Mouse (Mus musculus): ENCODE measurements around the gene Pam. TPM values are rescaled to one million over a fixed set of nuclear protein-coding genes. Genes with fewer than 3 reads are reported as not detected.

Pam gene
- total and polyA plus RNA-seq, 3 experiments: not detected

DNA sequence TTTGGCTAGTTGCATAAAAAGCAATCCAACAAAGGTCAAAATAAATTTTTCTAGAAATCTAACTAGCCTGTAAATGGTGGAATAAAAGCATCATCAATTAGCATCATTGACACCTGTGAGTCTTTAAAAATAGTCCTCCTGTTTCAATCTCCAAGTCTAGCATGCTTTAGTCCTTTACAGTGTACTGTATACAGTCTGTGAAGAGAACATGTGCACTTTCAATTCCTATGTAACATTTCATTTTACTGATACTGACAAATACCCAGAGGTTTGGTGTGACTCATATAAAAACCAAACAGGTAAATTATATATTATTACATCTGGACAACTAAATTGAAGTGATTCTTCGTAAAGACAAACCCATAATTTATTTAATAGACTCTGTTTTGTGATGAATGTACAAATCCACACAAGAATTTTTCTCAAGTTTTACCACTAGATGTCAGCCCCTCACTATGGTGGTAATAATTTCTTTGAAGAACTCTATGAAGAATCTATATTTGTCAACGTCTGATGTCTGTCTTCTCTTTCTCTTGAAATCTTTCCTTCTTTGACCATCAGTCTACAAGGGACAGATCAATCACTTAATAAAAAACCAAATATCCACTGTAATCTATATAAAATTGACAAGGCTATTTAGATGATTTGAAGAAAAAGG is 286.1 kb downstream of the Pam start:
- H3K79me2 ChIP-seq (ENCODE audit: control insufficient read depth, insufficient read depth, low read length, poor library complexity): no peaks in the 10 kb centered on the region
- H3K36me3 ChIP-seq (ENCODE audit: control insufficient read depth in 1 of 2, insufficient read depth in 2 of 2, low read length in 2 of 2): no peaks in the 10 kb centered on the region
- H3K9me3 ChIP-seq (replicated peaks; ENCODE audit: insufficient read depth, low read length): no peaks in the 10 kb centered on the region
- peak; percentile 68 for DNase-seq (ENCODE audit: low read depth, low spot score)
- TF ChIP-seq EP300 (IDR thresholded peaks at IDR 0.05; ENCODE audit: low read depth in 1 of 2, low read length in 2 of 2) (no peak), MXI1 (IDR thresholded peaks at IDR 0.05; ENCODE audit: low read depth, low read length) (no peak), CTCF (IDR thresholded peaks at IDR 0.05 in 2 of 3, conservative IDR thresholded peaks at IDR 0.05 in 1 of 3; ENCODE audit: control insufficient read depth in 1 of 3, insufficient read depth in 1 of 3, low read depth in 2 of 3, low read length in 3 of 3, poor library complexity in 1 of 3, severe bottlenecking in 1 of 3) (peak; percentile 23 to 79 (median 35); a peak in 4 of 6 replicates), USF1 (IDR thresholded peaks at IDR 0.05; ENCODE audit: low read depth, low read length) (no peak), MAX (IDR thresholded peaks at IDR 0.05; ENCODE audit: low read length) (no peak), KAT2A (conservative IDR thresholded peaks at IDR 0.05; ENCODE audit: low read depth, low read length) (no peak), NELFE (IDR thresholded peaks at IDR 0.05; ENCODE audit: low read depth, low read length) (no peak), SMC3 (IDR thresholded peaks at IDR 0.05; ENCODE audit: low read depth, low read length) (peak; percentile 87), RCOR1 (IDR thresholded peaks at IDR 0.05; ENCODE audit: low read depth, low read length) (no peak), POLR2A (IDR thresholded peaks at IDR 0.05; ENCODE audit: control insufficient read depth in 1 of 2, insufficient read depth in 1 of 2, low read depth in 1 of 2, low read length in 2 of 2, poor library complexity in 1 of 2) (no peak), JUND (IDR thresholded peaks at IDR 0.05; ENCODE audit: low read depth, low read length) (no peak), USF2 (IDR thresholded peaks at IDR 0.05; ENCODE audit: borderline replicate concordance in 1 of 2, insufficient read depth in 1 of 2, low read depth in 1 of 2, low read length in 2 of 2) (no peak), MYB (IDR thresholded peaks at IDR 0.05; ENCODE audit: low read depth, low read length) (no peak), SIN3A (IDR thresholded peaks at IDR 0.05; ENCODE audit: low read length) (no peak), TCF12 (IDR thresholded peaks at IDR 0.05; ENCODE audit: low read depth, low read length) (no peak), HCFC1 (IDR thresholded peaks at IDR 0.05; ENCODE audit: low read depth, low read length) (no peak), RAD21 (IDR thresholded peaks at IDR 0.05; ENCODE audit: low read depth, low read length) (peak; percentile 98), ZC3H11A (IDR thresholded peaks at IDR 0.05; ENCODE audit: low read depth, low read length) (peak; percentile 94), MAZ (IDR thresholded peaks at IDR 0.05; ENCODE audit: low read depth, low read length) (no peak), ELF1 (IDR thresholded peaks at IDR 0.05; ENCODE audit: low read depth, low read length) (no peak)
- H3K4me3 ChIP-seq (ENCODE audit: control insufficient read depth in 1 of 2, insufficient read depth in 1 of 2, low read depth in 2 of 2, low read length in 2 of 2): no peak overlapping the region
- H3K27me3 ChIP-seq (ENCODE audit: control insufficient read depth in 1 of 2, insufficient read depth in 2 of 2, low read length in 2 of 2): no peaks in the 10 kb centered on the region
- no peak overlapping the region for H3K9ac ChIP-seq (ENCODE audit: control insufficient read depth, low read depth, low read length, poor library complexity, severe bottlenecking)
- no peak overlapping the region for H3K27ac ChIP-seq (ENCODE audit: control insufficient read depth, low read depth, low read length)
- H3K4me1 ChIP-seq (ENCODE audit: control insufficient read depth in 1 of 2, insufficient read depth in 2 of 2, low read length in 2 of 2): no peaks in the 10 kb centered on the region

DNA sequence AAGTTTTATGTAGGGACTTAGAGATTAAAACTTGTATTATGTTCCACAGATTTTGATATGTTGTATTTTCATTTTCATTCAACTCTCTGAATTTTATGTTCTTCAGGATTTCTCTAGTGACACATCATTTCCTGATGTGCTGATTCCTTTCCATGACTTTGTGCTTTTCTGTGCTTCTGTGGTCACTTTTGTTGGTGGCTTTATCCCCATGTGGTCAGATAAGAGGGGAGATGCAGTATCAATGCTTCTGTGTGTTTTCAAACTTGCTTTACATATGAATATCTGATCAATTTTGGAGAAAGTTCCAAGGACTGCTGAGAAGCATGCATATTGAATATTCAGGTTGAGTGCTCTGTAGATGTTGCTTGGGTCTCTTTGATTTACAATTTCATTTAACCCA is 290.9 kb downstream of the Pam start:
- Histone ChIP-seq H3K27me3 (ENCODE audit: control insufficient read depth in 1 of 2, insufficient read depth in 2 of 2, low read length in 2 of 2) (no peaks in the 10 kb centered on the region), H3K4me3 (ENCODE audit: control insufficient read depth in 1 of 2, insufficient read depth in 1 of 2, low read depth in 2 of 2, low read length in 2 of 2) (no peak overlapping the region), H3K9ac (ENCODE audit: control insufficient read depth, low read depth, low read length, poor library complexity, severe bottlenecking) (no peak overlapping the region), H3K36me3 (ENCODE audit: control insufficient read depth in 1 of 2, insufficient read depth in 2 of 2, low read length in 2 of 2) (peaks cover 0 to 3% of the 10 kb centered on the region in 2 experiments; a peak in 2 of 4 replicates), H3K79me2 (ENCODE audit: control insufficient read depth, insufficient read depth, low read length, poor library complexity) (no peaks in the 10 kb centered on the region), H3K9me3 (replicated peaks; ENCODE audit: insufficient read depth, low read length) (no peaks in the 10 kb centered on the region), H3K27ac (ENCODE audit: control insufficient read depth, low read depth, low read length) (no peak overlapping the region), H3K4me1 (ENCODE audit: control insufficient read depth in 1 of 2, insufficient read depth in 2 of 2, low read length in 2 of 2) (peaks cover 0 to 2% of the 10 kb centered on the region in 2 experiments; a peak in 3 of 4 replicates)
- TF ChIP-seq MYB (IDR thresholded peaks at IDR 0.05; ENCODE audit: low read depth, low read length): no peak
- TF ChIP-seq USF1 (IDR thresholded peaks at IDR 0.05; ENCODE audit: low read depth, low read length): no peak
- no peak for TF ChIP-seq NRF1 (IDR thresholded peaks at IDR 0.05; ENCODE audit: insufficient read depth, low read depth, low read length, poor library complexity, severe bottlenecking)
- TF ChIP-seq TCF12 (IDR thresholded peaks at IDR 0.05; ENCODE audit: low read depth, low read length): no peak
- no peak for TF ChIP-seq E2F4 (IDR thresholded peaks at IDR 0.05; ENCODE audit: borderline replicate concordance, low read depth, low read length)
- TF ChIP-seq CTCF (IDR thresholded peaks at IDR 0.05 in 2 of 3, conservative IDR thresholded peaks at IDR 0.05 in 1 of 3; ENCODE audit: control insufficient read depth in 1 of 3, insufficient read depth in 1 of 3, low read depth in 2 of 3, low read length in 3 of 3, poor library complexity in 1 of 3, severe bottlenecking in 1 of 3): no peak
- no peak for TF ChIP-seq ZKSCAN1 (IDR thresholded peaks at IDR 0.05; ENCODE audit: low read depth, low read length)
- TF ChIP-seq KAT2A (conservative IDR thresholded peaks at IDR 0.05; ENCODE audit: low read depth, low read length): no peak
- TF ChIP-seq SIN3A (IDR thresholded peaks at IDR 0.05; ENCODE audit: low read length): no peak
- no peak for TF ChIP-seq POLR2AphosphoS2 (IDR thresholded peaks at IDR 0.05; ENCODE audit: low read length)
- TF ChIP-seq MYC (IDR thresholded peaks at IDR 0.05; ENCODE audit: low read depth, low read length): no peak
- no peak for TF ChIP-seq GATA1 (IDR thresholded peaks at IDR 0.05; ENCODE audit: low read depth, low read length)
- TF ChIP-seq EP300 (IDR thresholded peaks at IDR 0.05; ENCODE audit: low read depth in 1 of 2, low read length in 2 of 2): no peak
- TF ChIP-seq MAX (IDR thresholded peaks at IDR 0.05; ENCODE audit: low read length): no peak
- TF ChIP-seq MXI1 (IDR thresholded peaks at IDR 0.05; ENCODE audit: low read depth, low read length): no peak
- TF ChIP-seq MAZ (IDR thresholded peaks at IDR 0.05; ENCODE audit: low read depth, low read length): no peak
- no peak for DNase-seq (ENCODE audit: low read depth, low spot score)
